Mouse (Mus musculus): Measurements from ENCODE around the gene Unc119.

- TF ChIP-seq HCFC1 (IDR thresholded peaks at IDR 0.05; ENCODE audit: borderline replicate concordance, insufficient read depth, low read length) = no peak
- no peak for TF ChIP-seq CHD2 (IDR thresholded peaks at IDR 0.05; ENCODE audit: low read depth, low read length)
- no peak for TF ChIP-seq MAFK (IDR thresholded peaks at IDR 0.05; ENCODE audit: insufficient read depth, low read depth, low read length)
These were observed 32.3 kb upstream of the Unc119 start for GRCm38 (mm10) chr11:78310861-78311511.

All from ES-E14 (cell line).